Mouse (Mus musculus) bone marrow, adult 2 months (tissue): Measurements from ENCODE around the gene Zdhhc16.

Experiments used
- CTCF ChIP-seq: fragments of 200-500 bp; IDR thresholded peaks from 2 replicates; pipeline ENCODE4 v1.5.1; 2011; ENCODE audit warnings: low read length, control low read depth; ENCODE audit not compliant: control insufficient read depth, insufficient read depth
- POLR2A ChIP-seq: fragments of 200-500 bp; IDR thresholded peaks from 2 replicates; pipeline ENCODE4 v1.6.1; 2011; ENCODE audit warnings: low read depth, mild to moderate bottlenecking, control low read depth, low read length, borderline replicate concordance; ENCODE audit not compliant: control insufficient read depth

- TF ChIP-seq POLR2A (no peak), CTCF (no peak)
These were observed 60.2 kb downstream of the Zdhhc16 start for GRCm38 (mm10) chr19:41993484-41993883.
